Mouse (Mus musculus) adrenal gland, postnatal 10 days (tissue): ENCODE measurements at regions not wholly inside any gene's neighbourhood (a gene's known extent, or its start where the extent isn't known, plus 50 kb on each side); places are given as distances from the start of the nearest gene placed in this dataset.

ENCODE experiments used
- DNase-seq: peaks from one replicate; pipeline ENCODE4 v3.0.0; 2021; ENCODE audit warnings: mixed read lengths

DNA sequence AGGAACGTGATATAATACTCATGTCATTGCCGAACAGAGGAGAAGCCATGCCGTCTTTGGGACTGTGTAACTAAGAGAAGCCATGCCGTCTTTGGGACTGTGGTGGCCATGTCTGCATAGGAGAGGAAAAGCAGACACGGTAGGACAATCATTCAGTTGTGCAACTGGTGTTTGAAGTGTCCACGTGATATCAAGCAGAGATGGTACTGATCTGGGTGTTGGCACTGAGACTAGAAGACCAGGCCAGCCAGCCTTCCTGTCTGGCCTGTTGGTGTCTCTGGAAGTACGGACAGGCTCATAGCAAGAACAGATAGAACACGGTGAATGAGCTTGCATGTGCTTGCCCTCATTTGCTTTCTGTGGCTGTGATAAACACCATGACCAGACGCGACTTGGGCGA is 175.7 kb downstream of the Slc38a4 start:
- no peak for DNase-seq

GRCm38 (mm10) chr15:96878796-96879195 is 177.0 kb downstream of the Slc38a4 start:
- DNase-seq: peak; percentile 54

GRCm38 (mm10) chr15:96877931-96878330 is 177.8 kb downstream of the Slc38a4 start:
- DNase-seq: no peak

DNA sequence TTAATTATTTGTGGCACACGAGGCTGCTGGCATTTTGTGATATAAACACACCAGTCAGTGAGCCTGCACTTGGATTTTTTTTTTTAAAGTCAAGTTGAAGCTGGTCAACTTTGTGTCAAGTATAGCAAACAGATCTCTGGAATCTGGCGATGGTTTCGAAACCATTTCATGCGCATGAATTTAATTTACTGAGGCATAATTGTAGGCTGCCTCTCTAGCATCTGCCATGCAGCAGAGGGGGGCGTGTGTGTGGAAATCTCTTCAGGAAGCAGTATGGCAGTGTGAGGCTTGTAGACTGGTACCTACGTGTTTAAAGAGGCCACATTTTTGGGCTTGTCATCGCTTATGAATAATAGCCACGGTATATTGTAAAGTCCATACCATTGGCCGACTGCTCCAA is 177.7 kb upstream of the Slc38a2 start:
- no peak for DNase-seq

- DNase-seq: no peak
Observed at GRCm38 (mm10) chr15:96874145-96874544, 174.6 kb upstream of the Slc38a2 start.

- DNase-seq: no peak
Observed at GRCm38 (mm10) chr15:96873562-96873961, 174.0 kb upstream of the Slc38a2 start.

DNA sequence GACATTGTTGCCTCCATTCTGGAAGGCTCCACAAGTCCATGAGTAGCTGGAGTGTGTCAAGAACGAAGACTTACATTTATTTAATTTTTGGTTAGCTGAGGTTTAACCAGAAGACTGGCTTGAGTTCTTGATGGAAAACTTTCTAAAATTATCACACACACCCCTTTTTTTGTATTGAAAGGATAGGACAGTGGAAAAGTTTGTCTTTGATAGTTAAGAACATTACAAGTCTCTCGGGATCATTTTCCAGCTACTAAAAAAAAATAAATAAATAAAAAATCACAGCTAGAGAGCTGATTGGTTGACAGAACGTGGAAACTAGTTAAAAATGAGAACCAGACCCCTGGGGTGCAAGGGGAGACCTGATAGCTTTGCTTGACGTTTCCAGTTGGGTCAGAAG is 173.6 kb upstream of the Slc38a2 start:
- DNase-seq: no peak

DNA sequence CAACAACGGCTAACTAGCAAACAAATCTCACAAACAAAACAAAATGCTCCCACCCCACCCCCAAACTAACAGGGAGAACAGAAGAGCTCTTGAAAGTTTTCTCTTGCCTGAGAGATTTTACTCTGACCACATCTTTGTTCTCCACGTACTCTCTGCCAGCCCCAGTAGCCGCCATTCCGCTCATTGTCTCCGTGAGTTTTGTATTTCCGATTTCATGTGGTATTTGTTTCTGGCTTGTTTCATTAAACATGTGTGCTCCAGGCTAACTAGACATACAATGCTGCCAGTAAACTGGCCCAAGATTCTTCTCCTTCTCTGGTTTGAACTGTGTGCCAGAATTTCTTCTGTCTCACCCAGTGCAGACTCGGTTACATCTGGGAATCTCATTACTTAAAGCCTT is 168.2 kb upstream of the Slc38a2 start:
- no peak for DNase-seq

DNA sequence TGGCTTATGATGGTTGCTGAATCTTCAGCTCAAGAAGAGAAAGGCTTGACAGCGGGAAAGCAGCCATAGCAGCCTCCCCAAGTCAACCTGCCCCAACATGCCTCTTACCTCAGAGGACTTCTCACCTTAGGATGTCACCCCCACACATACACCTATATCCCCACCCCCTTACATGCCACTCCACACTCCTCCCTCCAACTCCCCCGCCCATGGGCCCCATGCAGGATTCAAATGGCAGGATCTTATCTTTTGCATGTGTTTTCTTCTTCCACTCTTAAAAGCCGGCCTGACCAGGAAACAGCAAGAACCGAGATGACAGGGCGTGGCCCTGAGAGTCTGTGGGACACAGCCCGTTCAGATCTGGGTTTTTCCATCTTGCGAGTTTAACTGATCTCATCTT is 166.4 kb upstream of the Slc38a2 start:
- DNase-seq: no peak

- DNase-seq: no peak
Observed at GRCm38 (mm10) chr15:96857709-96858108, 158.2 kb upstream of the Slc38a2 start.

GRCm38 (mm10) chr15:96851970-96852768 is 152.6 kb upstream of the Slc38a2 start:
- no peak for DNase-seq

DNA sequence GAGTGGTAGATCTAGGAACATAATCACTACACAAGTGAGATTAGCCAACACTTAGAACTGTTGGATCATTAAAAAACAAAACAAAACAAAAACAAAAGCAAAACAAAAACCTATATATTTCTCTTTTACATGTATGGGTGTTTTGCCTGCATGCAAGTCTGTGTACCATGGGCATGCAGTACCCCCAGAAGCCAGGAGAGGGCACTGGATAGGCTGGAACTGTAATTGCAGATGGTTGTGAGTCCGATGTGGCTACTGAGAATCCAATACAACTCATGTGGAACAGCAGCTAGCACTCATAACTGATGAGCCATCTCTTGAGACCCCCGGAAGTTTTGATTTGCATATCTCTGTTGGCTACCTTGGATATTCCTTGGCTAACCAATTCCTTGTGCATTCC is 148.6 kb upstream of the Slc38a2 start:
- peak; percentile 33 for DNase-seq

DNA sequence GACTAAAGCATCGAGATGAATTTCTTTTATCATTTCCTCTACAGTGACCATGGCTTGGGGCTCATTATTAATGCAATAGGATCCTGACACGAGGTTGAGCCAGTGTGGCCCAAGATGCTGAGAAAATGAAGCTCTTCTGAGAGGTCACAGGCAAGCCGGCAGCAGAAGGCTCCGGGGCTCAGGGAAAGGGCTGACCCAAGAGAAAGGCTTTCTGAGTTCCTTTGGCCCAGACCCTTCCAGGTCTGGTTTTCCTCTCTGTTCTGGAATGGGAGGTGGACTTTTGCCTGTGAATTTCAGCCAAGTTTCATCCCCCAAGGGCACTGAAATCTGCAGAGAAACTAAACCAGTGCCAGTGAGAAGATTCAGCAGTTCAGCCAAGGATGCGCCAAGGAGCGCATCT is 145.7 kb upstream of the Slc38a2 start:
- no peak for DNase-seq

DNA sequence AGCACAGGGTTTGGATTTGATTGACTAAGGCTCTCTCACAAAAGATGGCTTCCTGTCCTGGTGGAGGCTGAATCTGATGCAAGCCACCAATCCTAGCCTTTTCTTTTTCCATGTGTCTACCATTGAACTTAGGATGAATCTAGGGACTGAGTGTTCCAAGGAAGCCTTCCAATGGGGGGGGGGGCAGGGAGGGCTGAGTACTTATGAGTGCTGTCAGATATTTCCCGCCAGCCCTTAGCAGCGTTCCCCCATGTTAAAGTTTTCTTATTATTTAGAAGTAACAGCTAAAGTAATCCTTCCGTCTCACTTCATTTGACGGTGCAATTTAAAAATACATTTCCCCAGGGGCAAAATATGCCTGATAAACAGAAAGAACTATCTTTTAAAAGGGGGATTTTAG is 144.8 kb upstream of the Slc38a2 start:
- no peak for DNase-seq

DNA sequence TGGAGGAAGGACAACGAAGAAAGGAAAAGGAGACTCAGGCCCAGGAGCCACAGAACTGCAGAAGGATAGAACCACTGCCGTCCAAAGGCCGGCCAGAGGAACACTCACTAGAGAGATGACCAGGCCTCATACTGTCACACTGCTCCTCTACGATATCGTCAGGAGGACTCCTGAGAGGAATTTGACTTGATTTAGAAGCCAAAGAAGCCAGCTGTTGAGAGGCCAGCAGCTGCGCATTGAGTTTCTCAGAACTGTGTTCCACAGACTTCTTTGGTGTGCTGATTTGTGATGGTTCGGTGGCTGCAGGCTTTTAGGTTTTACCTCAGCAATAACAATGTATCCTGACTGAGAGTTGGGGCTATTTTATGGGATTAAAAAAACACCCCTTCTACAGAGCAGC is 144.1 kb upstream of the Slc38a2 start:
- no peak for DNase-seq

GRCm38 (mm10) chr15:96842881-96843280 is 143.4 kb upstream of the Slc38a2 start:
- DNase-seq: no peak

DNA sequence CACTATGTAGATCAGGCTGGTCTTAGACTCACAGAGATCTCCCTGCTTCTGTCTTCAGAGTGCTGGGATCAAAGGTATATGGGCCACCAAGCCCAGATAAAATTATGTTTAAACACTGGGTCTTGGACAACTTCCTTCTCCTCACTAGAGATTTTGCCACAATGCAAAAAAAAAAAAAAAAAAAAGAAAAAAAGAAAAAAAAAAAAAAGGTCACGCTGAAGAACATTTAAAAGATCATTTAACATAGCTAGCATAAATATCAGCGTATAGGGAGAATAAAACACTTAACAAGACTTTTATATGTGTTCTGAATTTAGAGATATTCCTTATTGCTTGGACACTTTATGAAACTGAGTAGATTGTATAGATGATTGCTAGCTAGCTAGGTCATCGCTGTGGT is 137.1 kb upstream of the Slc38a2 start:
- DNase-seq: no peak

DNA sequence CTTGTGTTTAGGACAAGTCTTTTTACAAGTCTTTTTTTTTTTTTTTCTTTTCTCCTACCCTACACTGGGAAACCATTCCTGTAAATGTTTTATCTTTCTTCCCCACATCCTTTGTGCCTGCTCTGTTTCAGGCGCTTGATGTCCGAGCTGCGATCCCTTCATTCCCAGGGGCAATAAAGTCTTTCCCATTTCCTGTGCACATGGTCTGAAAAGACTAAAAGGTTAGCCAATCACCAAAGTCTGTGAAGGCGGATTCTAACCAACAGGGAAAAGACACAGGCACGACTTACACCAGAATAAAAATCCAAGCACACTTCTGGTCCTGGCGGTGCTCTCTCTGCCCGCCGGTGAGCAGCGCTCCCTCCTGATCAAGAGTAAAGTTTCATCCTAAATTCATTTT is 135.3 kb upstream of the Slc38a2 start:
- no peak for DNase-seq

- no peak for DNase-seq
Observed at GRCm38 (mm10) chr15:96834162-96834843, 134.8 kb upstream of the Slc38a2 start.

DNA sequence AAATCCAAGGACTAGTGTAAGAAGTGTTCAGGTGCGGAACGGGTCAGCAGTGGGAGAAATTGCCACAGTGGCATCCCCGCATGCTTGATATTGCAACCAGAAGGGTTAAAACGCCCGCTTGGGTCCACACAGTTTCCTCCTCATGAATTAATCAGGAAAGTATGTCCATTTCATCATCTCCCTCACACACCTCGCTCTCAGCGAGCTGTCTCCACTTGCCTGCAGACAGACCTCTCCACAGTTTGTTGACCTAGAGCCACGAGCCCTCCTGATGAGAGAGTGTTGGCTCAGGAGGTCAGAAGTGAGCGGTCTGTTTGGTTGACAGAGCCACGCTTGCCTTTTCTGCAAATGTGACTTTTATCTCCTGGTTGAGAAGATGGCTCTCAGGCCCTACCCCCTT is 132.9 kb upstream of the Slc38a2 start:
- DNase-seq: no peak

- DNase-seq: no peak
Observed at GRCm38 (mm10) chr15:96831256-96831655, 131.7 kb upstream of the Slc38a2 start.

DNA sequence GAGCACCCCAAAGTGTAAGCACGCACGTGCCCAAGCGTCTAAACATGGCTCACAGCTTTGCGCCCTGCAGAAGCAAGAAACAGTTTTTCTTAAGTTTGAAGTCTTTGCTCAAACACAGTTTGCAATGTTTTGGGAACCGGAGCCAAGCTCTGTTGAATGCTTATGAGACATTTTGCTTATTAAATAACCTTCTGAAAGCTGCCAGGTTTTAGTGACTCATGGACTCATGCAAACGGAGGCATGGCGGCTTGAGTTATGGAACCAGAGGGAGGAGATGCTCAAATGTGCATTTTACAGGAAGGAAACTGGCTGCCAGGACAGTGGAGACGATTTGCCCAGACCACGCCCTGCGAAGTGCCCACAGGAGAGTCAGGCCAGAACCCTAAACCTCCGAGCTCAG is 131.0 kb upstream of the Slc38a2 start:
- DNase-seq: peak; percentile 23

GRCm38 (mm10) chr15:96829941-96830340 is 130.4 kb upstream of the Slc38a2 start:
- DNase-seq: peak; percentile 83

GRCm38 (mm10) chr15:96828681-96829080 is 129.2 kb upstream of the Slc38a2 start:
- no peak for DNase-seq
